In genomic region chr4:149906921-149907320, GRCm38 (mm10) we compare ENCODE assay signal across 21 mouse cellular contexts. TPM values are rescaled to one million over a fixed set of nuclear protein-coding genes. Genes with fewer than 3 reads are reported as not detected.
DNase-seq lines count a peak whose midpoint lies in the region; ATAC-seq lines count a peak whose summit lies in the region.
"Had no signal": no experiment of that assay in that cellular context is flagged by ENCODE, and none has a peak within 500 bp of the region (broad histone marks: within the 10 kb centered on the region; RNA-seq: fewer than 3 reads in every experiment).

No protein-coding gene starts in this region.

- no peak overlapping the region for H3K9ac ChIP-seq in neural tube, embryonic 15.5 days (replicated peaks)
- H3K9ac ChIP-seq: embryonic facial prominence, embryonic 15.5 days; forebrain, embryonic 15.5 days; heart, embryonic 15.5 days; hindbrain, embryonic 15.5 days had no signal

- peak; percentile 56 for DNase-seq in neural tube, embryonic 10.5 days (ENCODE audit: extremely low spot score, low spot score)
- peak; percentile 75 for DNase-seq in embryo, embryonic 10.5 days (ENCODE audit: low spot score)
- peak; percentile 63 for DNase-seq in mesoderm, embryonic 11.5 days (ENCODE audit: low read depth, low spot score)
- no peak for DNase-seq in spleen, postnatal 4 days (ENCODE audit: low spot score in 2 of 2)
- DNase-seq in kidney, adult 11 months, result no peak
- DNase-seq: adrenal gland, adult 2 months; cerebellum, adult 11 months; cerebellum, adult 8-10 months; cerebellum, postnatal 14 days; gastrocnemius, postnatal 10 days; heart, adult 2 months; heart, postnatal 14 days had no signal

- H3K27me3 ChIP-seq in neural tube, embryonic 15.5 days (replicated peaks), result no peaks in the 10 kb centered on the region
- H3K27me3 ChIP-seq: embryonic facial prominence, embryonic 15.5 days; forebrain, embryonic 15.5 days; heart, embryonic 15.5 days; hindbrain, embryonic 15.5 days; Patski had no signal

- WGBS in neural tube, embryonic 15.5 days, result 27% methylated on average over 13 of the region's 13 CpGs

- no peak overlapping the region for H3K4me3 ChIP-seq in neural tube, embryonic 15.5 days (replicated peaks)
- H3K4me3 ChIP-seq: embryonic facial prominence, embryonic 15.5 days; erythroblast, embryonic 14.5 days; forebrain, embryonic 15.5 days; heart, adult 2 months; heart, embryonic 15.5 days; hindbrain, embryonic 15.5 days had no signal

- H3K4me2 ChIP-seq in neural tube, embryonic 15.5 days, result no peak overlapping the region
- H3K4me2 ChIP-seq: embryonic facial prominence, embryonic 15.5 days; forebrain, embryonic 15.5 days; heart, embryonic 11.5 days; heart, embryonic 15.5 days; hindbrain, embryonic 15.5 days had no signal

- no peak overlapping the region for H3K27ac ChIP-seq in neural tube, embryonic 15.5 days (replicated peaks)
- H3K27ac ChIP-seq: forebrain, embryonic 15.5 days; heart, adult 2 months; heart, embryonic 15.5 days; hindbrain, embryonic 15.5 days had no signal

- ATAC-seq in neural tube, embryonic 15.5 days (ENCODE audit: low FRiP score), result no peak
- no peak for ATAC-seq in inflammation-experienced regulatory T-cells, adult 6 months
- ATAC-seq: forebrain, embryonic 15.5 days; Patski had no signal

- H3K9me3 ChIP-seq in neural tube, embryonic 15.5 days (replicated peaks), result no peaks in the 10 kb centered on the region
- H3K9me3 ChIP-seq: embryonic facial prominence, embryonic 15.5 days; forebrain, embryonic 15.5 days; heart, embryonic 15.5 days; hindbrain, embryonic 15.5 days had no signal

- no peaks in the 10 kb centered on the region for H3K36me3 ChIP-seq in neural tube, embryonic 15.5 days
- H3K36me3 ChIP-seq: forebrain, embryonic 15.5 days; heart, embryonic 15.5 days; hindbrain, embryonic 15.5 days had no signal

- H3K4me1 ChIP-seq in neural tube, embryonic 15.5 days, result peaks cover 16% of the 10 kb centered on the region; the same call in 1 of the 2 replicates
- H3K4me1 ChIP-seq: forebrain, embryonic 15.5 days had no signal

RNA-seq across cellular contexts. Expression of gene Spsb1, which starts 47.9 kb away (rescaled TPM):
- 7.7 and 9.8 TPM in 2 replicates for polyA plus RNA-seq in neural tube, embryonic 15.5 days (2015; fragmentation: Nextera tagmentation; extraction: Ambion mirVana)
- 1 to 10 TPM; 1.7 to 8.9 (median 7.9) TPM for polyA plus RNA-seq in inflammation-experienced regulatory T-cells, adult 6 months (2017; shearing (Covaris generic))
- polyA plus RNA-seq: erythroblast, embryonic 14.5 days had no signal

Comparison
In these comparisons a context has a peak if more than half of its experiments do, and no peak if none do; other contexts are left out.
1. DNase-seq: peak in neural tube, embryonic 10.5 days (single experiment), embryo, embryonic 10.5 days (single experiment) and mesoderm, embryonic 11.5 days (single experiment); none in spleen, postnatal 4 days (0 of 2) and kidney, adult 11 months (single experiment).